Mouse (Mus musculus) liver, embryonic 14.5 days (tissue): Measurements from ENCODE around the gene Tent4b.

ENCODE experiments used
- CTCF ChIP-seq: IDR thresholded peaks from 2 replicates; pipeline ENCODE4 v1.5.1; 2016; ENCODE audit warnings: antibody characterized with exemption, low read depth, control low read depth
- EP300 ChIP-seq: IDR thresholded peaks from 2 replicates; pipeline ENCODE4 v1.6.1; 2016; ENCODE audit warnings: antibody characterized with exemption, low read depth

DNA sequence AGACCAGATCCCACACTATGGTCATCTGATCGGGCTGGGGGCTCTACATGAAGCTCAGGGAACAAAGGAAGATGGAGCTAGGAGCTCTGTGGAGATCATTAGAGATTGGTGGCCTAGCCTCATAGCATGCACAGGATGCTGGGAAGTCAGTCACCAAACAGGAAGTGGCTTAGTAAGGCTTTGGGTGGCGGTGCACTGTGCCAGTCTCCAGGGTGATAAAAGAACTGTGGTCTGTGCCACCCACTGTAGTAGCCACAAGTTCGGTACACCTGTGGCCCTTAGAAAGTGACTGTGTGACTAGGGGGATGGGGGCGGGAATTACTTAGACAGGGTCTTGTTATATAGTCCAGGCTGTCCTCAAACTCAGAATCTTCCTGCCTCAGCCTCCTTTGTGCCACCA is 106.8 kb downstream of the Tent4b start:
- TF ChIP-seq CTCF (no peak), EP300 (no peak)
